Mouse (Mus musculus): ENCODE measurements at regions not wholly inside any gene's neighbourhood (a gene's known extent, or its start where the extent isn't known, plus 50 kb on each side); places are given as distances from the start of the nearest gene placed in this dataset.

DNA sequence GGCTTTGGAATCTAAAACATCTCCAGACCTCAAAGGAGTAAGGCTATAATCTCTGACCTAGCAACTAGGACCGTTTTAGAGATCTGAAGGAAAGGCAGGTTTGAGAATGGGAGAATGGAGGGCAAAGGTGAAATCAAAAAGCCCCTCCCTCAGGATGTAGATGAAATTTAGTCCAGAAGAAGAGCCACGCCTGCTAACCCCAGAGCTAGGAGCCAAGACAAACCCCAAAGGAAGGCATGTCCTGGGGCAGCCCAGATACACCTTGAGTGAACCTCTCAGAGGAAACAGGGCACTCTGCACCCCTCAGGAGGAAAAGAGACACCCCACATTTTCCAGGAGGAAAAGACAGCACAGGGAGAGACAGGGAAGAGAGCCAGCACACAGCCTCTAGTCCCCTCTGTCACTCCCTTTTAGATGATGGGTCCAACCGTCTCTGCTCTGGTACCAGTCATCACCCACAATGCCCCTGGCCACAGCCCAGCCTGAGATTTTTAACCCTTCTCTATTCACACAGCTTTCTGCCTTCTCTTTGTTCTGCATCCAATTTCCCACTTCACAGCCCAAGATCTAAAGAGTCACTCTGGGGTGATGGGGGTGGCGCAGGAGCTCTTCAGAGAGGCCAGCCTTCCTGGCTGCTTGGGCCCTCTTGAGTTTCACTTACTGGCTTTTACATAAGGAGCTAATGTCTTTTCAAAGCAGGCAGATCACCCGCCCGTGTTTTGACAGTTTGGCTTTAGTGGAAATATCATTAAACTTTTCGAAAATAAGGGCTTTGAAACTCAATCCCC is 105.0 kb upstream of the Irf2bp2 start:
- no peak overlapping the region for H3K4me2 ChIP-seq (ENCODE audit: low read length)

GRCm38 (mm10) chr8:126696346-126697010 is 102.7 kb upstream of the Irf2bp2 start:
- H3K4me1 ChIP-seq (replicated peaks; ENCODE audit: control insufficient read depth, insufficient read depth, low read length), result peaks cover 15% of the 10 kb centered on the region; the same call in 1 of the 2 replicates
- WGBS, result 86% methylated on average over 7 of the region's 7 CpGs
- H3K4me2 ChIP-seq (ENCODE audit: low read length), result no peak overlapping the region
- H3K27ac ChIP-seq (ENCODE audit: low read depth), result no peak overlapping the region
- no peaks in the 10 kb centered on the region for H3K9me3 ChIP-seq (ENCODE audit: control insufficient read depth, low read length)
- no peak overlapping the region for H3K9ac ChIP-seq (ENCODE audit: low read length)
- no peak overlapping the region for H3K4me3 ChIP-seq (ENCODE audit: low read depth, low read length)
- no peak for DNase-seq (ENCODE audit: low spot score)
- no peaks in the 10 kb centered on the region for H3K36me3 ChIP-seq (ENCODE audit: control insufficient read depth, insufficient read depth, low read length)
- ATAC-seq (replicated peaks; ENCODE audit: low FRiP score, low TSS enrichment, low read depth), result no peak
- H3K27me3 ChIP-seq (replicated peaks; ENCODE audit: control insufficient read depth, insufficient read depth, low read length), result no peaks in the 10 kb centered on the region

More for the DNA sequence above, 105.0 kb upstream of the Irf2bp2 start:
- WGBS, result 35% methylated on average over 7 of the region's 7 CpGs
- Histone ChIP-seq H3K9ac (ENCODE audit: low read length) (no peak overlapping the region), H3K27me3 (replicated peaks; ENCODE audit: control insufficient read depth, insufficient read depth, low read length) (no peaks in the 10 kb centered on the region), H3K4me1 (replicated peaks; ENCODE audit: control insufficient read depth, insufficient read depth, low read length) (peaks cover 15% of the 10 kb centered on the region; the same call in 1 of the 2 replicates), H3K27ac (ENCODE audit: low read depth) (peak overlapping the region; percentile 48; the same call in 1 of the 2 replicates), H3K9me3 (ENCODE audit: control insufficient read depth, low read length) (no peaks in the 10 kb centered on the region), H3K4me3 (ENCODE audit: low read depth, low read length) (no peak overlapping the region), H3K36me3 (ENCODE audit: control insufficient read depth, insufficient read depth, low read length) (no peaks in the 10 kb centered on the region)
- ATAC-seq (replicated peaks; ENCODE audit: low FRiP score, low TSS enrichment, low read depth) (no peak), DNase-seq (ENCODE audit: low spot score) (no peak)

- H3K9ac ChIP-seq (ENCODE audit: low read length), result no peak overlapping the region
- no peak overlapping the region for H3K27ac ChIP-seq (ENCODE audit: low read depth)
- DNase-seq (ENCODE audit: low spot score) (no peak), ATAC-seq (replicated peaks; ENCODE audit: low FRiP score, low TSS enrichment, low read depth) (no peak)
- no peaks in the 10 kb centered on the region for H3K36me3 ChIP-seq (ENCODE audit: control insufficient read depth, insufficient read depth, low read length)
- no peak overlapping the region for H3K4me2 ChIP-seq (ENCODE audit: low read length)
- no peak overlapping the region for H3K4me3 ChIP-seq (ENCODE audit: low read depth, low read length)
- WGBS, result 66% methylated on average over 7 of the region's 7 CpGs
- H3K9me3 ChIP-seq (ENCODE audit: control insufficient read depth, low read length), result no peaks in the 10 kb centered on the region
- H3K27me3 ChIP-seq (replicated peaks; ENCODE audit: control insufficient read depth, insufficient read depth, low read length), result no peaks in the 10 kb centered on the region
- peaks cover 12% of the 10 kb centered on the region; the same call in 1 of the 2 replicates for H3K4me1 ChIP-seq (replicated peaks; ENCODE audit: control insufficient read depth, insufficient read depth, low read length)
Observed at GRCm38 (mm10) chr8:126694370-126694769, 100.6 kb upstream of the Irf2bp2 start.

DNA sequence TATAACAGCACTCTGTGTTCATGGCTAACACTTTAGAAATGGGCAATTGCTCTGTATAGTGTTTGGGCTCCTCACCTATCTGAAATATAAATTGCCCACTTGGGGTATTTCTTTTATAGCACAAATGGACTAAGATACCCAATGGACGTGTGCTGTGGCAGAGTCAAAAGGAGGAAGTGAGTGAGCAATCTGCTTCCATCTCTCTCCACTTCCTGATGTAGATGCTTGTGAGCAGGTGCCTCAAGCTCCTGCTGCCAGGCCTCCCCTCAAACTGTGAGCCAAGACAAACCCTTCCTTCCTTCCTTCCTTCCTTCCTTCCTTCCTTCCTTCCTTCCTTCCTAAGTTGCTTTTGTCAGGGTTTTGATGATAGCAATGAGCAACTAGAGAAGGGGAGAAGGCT is 99.9 kb upstream of the Irf2bp2 start:
- Histone ChIP-seq H3K4me2 (ENCODE audit: low read length) (no peak overlapping the region), H3K9ac (ENCODE audit: low read length) (no peak overlapping the region), H3K27me3 (replicated peaks; ENCODE audit: control insufficient read depth, insufficient read depth, low read length) (no peaks in the 10 kb centered on the region), H3K36me3 (ENCODE audit: control insufficient read depth, insufficient read depth, low read length) (no peaks in the 10 kb centered on the region), H3K27ac (ENCODE audit: low read depth) (no peak overlapping the region), H3K4me3 (ENCODE audit: low read depth, low read length) (no peak overlapping the region), H3K4me1 (replicated peaks; ENCODE audit: control insufficient read depth, insufficient read depth, low read length) (peaks cover 4% of the 10 kb centered on the region; the same call in 1 of the 2 replicates), H3K9me3 (ENCODE audit: control insufficient read depth, low read length) (no peaks in the 10 kb centered on the region)
- WGBS, result 55% methylated on average over 1 of the region's 1 CpGs
- DNase-seq (ENCODE audit: low spot score) (no peak), ATAC-seq (replicated peaks; ENCODE audit: low FRiP score, low TSS enrichment, low read depth) (no peak)

- Histone ChIP-seq H3K9ac (ENCODE audit: low read length) (no peak overlapping the region), H3K4me2 (ENCODE audit: low read length) (no peak overlapping the region)
Observed at GRCm38 (mm10) chr8:126692711-126693110, 98.9 kb upstream of the Irf2bp2 start.

GRCm38 (mm10) chr8:126692263-126692662 is 98.5 kb upstream of the Irf2bp2 start:
- ATAC-seq (replicated peaks; ENCODE audit: low FRiP score, low TSS enrichment, low read depth) (no peak), DNase-seq (ENCODE audit: low spot score) (no peak)
- no peaks in the 10 kb centered on the region for H3K27me3 ChIP-seq (replicated peaks; ENCODE audit: control insufficient read depth, insufficient read depth, low read length)
- no peaks in the 10 kb centered on the region for H3K36me3 ChIP-seq (ENCODE audit: control insufficient read depth, insufficient read depth, low read length)
- H3K9me3 ChIP-seq (ENCODE audit: control insufficient read depth, low read length), result no peaks in the 10 kb centered on the region
- no peak overlapping the region for H3K4me3 ChIP-seq (ENCODE audit: low read depth, low read length)
- H3K4me2 ChIP-seq (ENCODE audit: low read length), result no peak overlapping the region
- no peaks in the 10 kb centered on the region; the same call in 1 of the 2 replicates for H3K4me1 ChIP-seq (replicated peaks; ENCODE audit: control insufficient read depth, insufficient read depth, low read length)
- no peak overlapping the region for H3K9ac ChIP-seq (ENCODE audit: low read length)
- WGBS, result 52% methylated on average over 3 of the region's 3 CpGs
- H3K27ac ChIP-seq (ENCODE audit: low read depth), result no peak overlapping the region

More at GRCm38 (mm10) chr8:126692711-126693110, 98.9 kb upstream of the Irf2bp2 start:
- Histone ChIP-seq H3K27ac (ENCODE audit: low read depth) (no peak overlapping the region), H3K4me3 (ENCODE audit: low read depth, low read length) (no peak overlapping the region), H3K9me3 (ENCODE audit: control insufficient read depth, low read length) (no peaks in the 10 kb centered on the region), H3K27me3 (replicated peaks; ENCODE audit: control insufficient read depth, insufficient read depth, low read length) (no peaks in the 10 kb centered on the region), H3K4me1 (replicated peaks; ENCODE audit: control insufficient read depth, insufficient read depth, low read length) (no peaks in the 10 kb centered on the region; the same call in 1 of the 2 replicates), H3K36me3 (ENCODE audit: control insufficient read depth, insufficient read depth, low read length) (no peaks in the 10 kb centered on the region)
- DNase-seq (ENCODE audit: low spot score), result no peak
- no peak for ATAC-seq (replicated peaks; ENCODE audit: low FRiP score, low TSS enrichment, low read depth)
- 88% methylated on average over 3 of the region's 3 CpGs for WGBS

GRCm38 (mm10) chr8:126688450-126688849 is 94.7 kb upstream of the Irf2bp2 start:
- H3K36me3 ChIP-seq (ENCODE audit: control insufficient read depth, insufficient read depth, low read length), result no peaks in the 10 kb centered on the region
- H3K27me3 ChIP-seq (replicated peaks; ENCODE audit: control insufficient read depth, insufficient read depth, low read length), result no peaks in the 10 kb centered on the region
- no peaks in the 10 kb centered on the region for H3K9me3 ChIP-seq (ENCODE audit: control insufficient read depth, low read length)
- 75% methylated on average over 5 of the region's 5 CpGs for WGBS
- no peak overlapping the region for H3K4me2 ChIP-seq (ENCODE audit: low read length)
- H3K4me1 ChIP-seq (replicated peaks; ENCODE audit: control insufficient read depth, insufficient read depth, low read length), result no peaks in the 10 kb centered on the region; the same call in 1 of the 2 replicates
- H3K4me3 ChIP-seq (ENCODE audit: low read depth, low read length), result no peak overlapping the region
- H3K27ac ChIP-seq (ENCODE audit: low read depth), result no peak overlapping the region
- ATAC-seq (replicated peaks; ENCODE audit: low FRiP score, low TSS enrichment, low read depth) (no peak), DNase-seq (ENCODE audit: low spot score) (no peak)
- H3K9ac ChIP-seq (ENCODE audit: low read length), result no peak overlapping the region

DNA sequence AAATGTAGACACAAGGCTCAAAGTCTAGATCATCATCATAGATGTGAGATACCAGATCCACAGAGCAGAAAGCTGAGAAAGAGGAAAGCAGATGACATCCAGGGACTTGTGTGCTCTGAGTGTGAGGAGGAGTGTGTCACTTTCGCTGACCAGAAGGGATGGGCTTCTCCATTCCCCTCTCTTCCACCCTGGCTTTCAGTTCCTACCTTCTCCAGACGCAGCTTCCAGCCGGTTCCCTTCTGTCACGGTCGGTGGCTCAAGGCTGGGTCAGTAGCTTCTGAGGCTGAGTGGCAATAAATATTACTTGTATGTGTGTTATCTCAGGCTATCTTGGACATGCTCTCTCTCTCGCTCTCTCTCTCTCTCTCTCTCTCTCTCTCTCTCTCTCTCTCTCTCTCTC is 94.2 kb upstream of the Irf2bp2 start:
- no peaks in the 10 kb centered on the region for H3K9me3 ChIP-seq (ENCODE audit: control insufficient read depth, low read length)
- WGBS, result 64% methylated on average over 6 of the region's 6 CpGs
- H3K27me3 ChIP-seq (replicated peaks; ENCODE audit: control insufficient read depth, insufficient read depth, low read length), result no peaks in the 10 kb centered on the region
- no peak overlapping the region for H3K4me3 ChIP-seq (ENCODE audit: low read depth, low read length)
- no peaks in the 10 kb centered on the region for H3K36me3 ChIP-seq (ENCODE audit: control insufficient read depth, insufficient read depth, low read length)
- H3K4me2 ChIP-seq (ENCODE audit: low read length), result no peak overlapping the region
- H3K9ac ChIP-seq (ENCODE audit: low read length), result no peak overlapping the region
- no peak overlapping the region for H3K27ac ChIP-seq (ENCODE audit: low read depth)
- H3K4me1 ChIP-seq (replicated peaks; ENCODE audit: control insufficient read depth, insufficient read depth, low read length), result no peaks in the 10 kb centered on the region; the same call in 1 of the 2 replicates
- DNase-seq (ENCODE audit: low spot score) (no peak), ATAC-seq (replicated peaks; ENCODE audit: low FRiP score, low TSS enrichment, low read depth) (no peak)

Measured in intestine, embryonic 14.5 days (tissue).